Mouse (Mus musculus) monocyte, adult 5-6 weeks (primary cell): Measurements from ENCODE around the gene Abhd16b. TPM values are rescaled to one million over a fixed set of nuclear protein-coding genes. Genes with fewer than 3 reads are reported as not detected.

Experiments
- ATAC-seq: fragments of 153-309, 156-312 bp; replicated peaks from 2 replicates; pipeline ENCODE4 v1.8.0; 2017; ENCODE audit warnings: mild to moderate bottlenecking; ENCODE audit not compliant: low TSS enrichment, insufficient number of reproducible peaks, severe bottlenecking, poor library complexity, low FRiP score
- total RNA-seq: library from RNA; stranded (forward); fragments of 200-1000, 200-491, 200-594 nt; gene quantifications from 3 replicates; pipeline ENCODE4 v1.2.3, GENCODE M21; 2017

The Abhd16b gene
- total RNA-seq, 1 experiment from 2014 or later: not detected

- ATAC-seq: no peak
Measured at GRCm38 (mm10) chr2:181522811-181523210, 29.8 kb downstream of the Abhd16b start.

GRCm38 (mm10) chr2:181525526-181525925 lies 32.5 kb downstream of the Abhd16b start:
- ATAC-seq: no peak

GRCm38 (mm10) chr2:181529076-181529475 lies 36.1 kb downstream of the Abhd16b start:
- no peak for ATAC-seq

- no peak for ATAC-seq
Measured at GRCm38 (mm10) chr2:181532589-181532988, 39.6 kb downstream of the Abhd16b start.

GRCm38 (mm10) chr2:181536410-181536809 lies 43.4 kb downstream of the Abhd16b start:
- peak; percentile 98 for ATAC-seq

- no peak for ATAC-seq
Measured at GRCm38 (mm10) chr2:181537444-181538047, 44.5 kb downstream of the Abhd16b start.

- no peak for ATAC-seq
Measured at GRCm38 (mm10) chr2:181541761-181542380, 48.9 kb downstream of the Abhd16b start.

Other genes starting within 250 kb of the Abhd16b start
- 25.1 to 36.4 TPM (median 35.7 TPM) in 3 replicates for gene Gmeb2, start 205.2 kb upstream of the Abhd16b start, total RNA-seq
- gene Stmn3, start 178.7 kb upstream of the Abhd16b start, total RNA-seq: not detected in 3 replicates
- 34.6 to 46.3 TPM (median 37.2 TPM) in 3 replicates for gene Rtel1, start 173.5 kb upstream of the Abhd16b start, total RNA-seq
- 65.6 to 98.9 TPM (median 66.9 TPM) in 3 replicates for gene Zgpat, start 128.3 kb upstream of the Abhd16b start, total RNA-seq
- 51.2 to 71.0 TPM (median 67.9 TPM) in 3 replicates for gene Arfrp1, start 127.8 kb upstream of the Abhd16b start, total RNA-seq
- gene Lime1, start 113.1 kb upstream of the Abhd16b start, total RNA-seq: 55.7 to 137 TPM (median 104 TPM) in 3 replicates
- gene Zbtb46, start 33.8 kb upstream of the Abhd16b start, total RNA-seq: 2.3 to 4.3 TPM (median 3.8 TPM) in 3 replicates
- 87.5 to 134 TPM (median 104 TPM) in 3 replicates for gene Tpd52l2, start 3.9 kb downstream of the Abhd16b start, total RNA-seq
- gene Dnajc5, start 27.3 kb downstream of the Abhd16b start, total RNA-seq: 47.3 to 71.5 TPM (median 52.6 TPM) in 3 replicates
- gene Uckl1, start 91.7 kb downstream of the Abhd16b start, total RNA-seq: 106 to 183 TPM (median 161 TPM) in 3 replicates
- 65.7 to 104 TPM (median 96.6 TPM) in 3 replicates for gene Prpf6, start 98.7 kb downstream of the Abhd16b start, total RNA-seq
- gene Zfp512b, start 99.6 kb downstream of the Abhd16b start, total RNA-seq: 6.6 to 20.6 TPM (median 10.2 TPM) in 3 replicates
- 1.5 to 5.5 TPM (median 4.5 TPM) in 3 replicates for gene Samd10, start 106.0 kb downstream of the Abhd16b start, total RNA-seq
- not detected in 3 replicates for gene Gm29797, start 163.8 kb downstream of the Abhd16b start, total RNA-seq
- gene Sox18, start 178.4 kb downstream of the Abhd16b start, total RNA-seq: not detected in 3 replicates
- 3.8 to 20.0 TPM (median 10.0 TPM) in 3 replicates for gene Tcea2, start 187.1 kb downstream of the Abhd16b start, total RNA-seq
- 102 to 134 TPM (median 128 TPM) in 3 replicates for gene Rgs19, start 200.8 kb downstream of the Abhd16b start, total RNA-seq
- not detected in 3 replicates for gene Lkaaear1, start 205.2 kb downstream of the Abhd16b start, total RNA-seq
- gene Oprl1, start 221.8 kb downstream of the Abhd16b start, total RNA-seq: 0.19 TPM in 1 of 3 replicates, not detected in the others